Mouse (Mus musculus): ENCODE data around the gene Brca1.
"Not testable (repeated sequence)": the region's sequence is repeated elsewhere in the genome, so short reads cannot be mapped to it uniquely, and the experiment has no call there.

The Brca1 gene

DNA sequence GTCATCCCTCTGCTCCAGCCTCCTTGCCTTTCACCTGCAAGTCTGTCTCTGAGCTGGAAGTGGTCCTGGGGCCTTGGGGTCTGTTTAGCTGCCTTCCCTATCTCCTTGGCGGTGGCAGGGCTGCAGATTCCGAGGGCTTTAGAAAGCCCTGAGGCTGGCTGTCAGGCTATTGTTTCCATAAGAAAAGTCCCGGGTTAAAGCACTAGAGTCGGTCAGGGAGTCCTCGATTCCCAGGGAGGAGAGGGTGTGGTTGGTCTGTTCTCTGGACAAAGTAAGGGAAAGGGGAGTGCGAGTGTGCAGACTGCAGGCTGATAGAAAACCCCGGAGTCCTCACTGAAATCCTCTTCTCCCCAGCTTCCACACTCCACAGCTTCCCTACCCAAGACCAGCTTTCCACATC, 81.5 kb downstream of the Brca1 start:
- peak; percentile 71 for DNase-seq (ENCODE audit: low read depth, low spot score)

DNA sequence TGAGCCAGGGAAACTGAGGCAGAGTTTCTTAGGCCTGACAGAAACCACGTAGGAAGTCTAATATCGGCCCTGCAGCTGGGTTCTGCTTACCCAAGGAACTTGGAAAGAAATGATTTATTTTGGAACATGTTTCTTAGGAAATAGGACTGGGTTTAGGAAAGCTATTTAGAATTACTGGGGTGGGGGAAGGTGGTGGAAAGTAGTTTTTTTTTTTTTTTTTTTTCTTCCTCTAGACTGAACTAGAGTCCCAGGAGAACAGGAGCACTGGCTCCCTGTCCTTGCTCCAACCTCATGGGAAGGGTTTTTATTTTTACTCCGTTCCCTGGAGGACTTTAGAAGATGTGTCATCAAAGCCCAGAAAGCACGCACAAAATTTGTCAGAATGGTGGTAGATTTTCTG, 82.6 kb downstream of the Brca1 start:
- DNase-seq (ENCODE audit: low read depth, low spot score) = no peak

DNA sequence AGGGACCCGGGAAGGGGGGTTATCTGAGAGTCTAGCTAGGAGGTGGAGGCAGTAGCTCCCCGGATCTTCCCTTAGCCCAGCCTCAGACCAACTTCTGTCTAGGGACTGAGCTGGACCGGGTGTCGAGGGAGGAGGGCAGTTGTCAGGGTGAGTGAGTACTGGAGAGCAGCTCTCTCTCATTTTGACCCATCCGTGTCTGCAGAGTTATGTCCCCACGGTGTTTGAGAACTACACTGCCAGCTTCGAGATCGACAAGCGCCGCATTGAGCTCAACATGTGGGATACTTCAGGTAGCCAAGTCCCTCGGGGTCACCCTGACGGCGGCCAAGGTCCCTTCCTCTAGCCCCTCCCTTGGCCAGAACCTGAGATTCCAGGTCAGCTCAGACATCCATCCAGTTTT, 83.0 kb downstream of the Brca1 start:
- DNase-seq (ENCODE audit: low read depth, low spot score) = no peak

DNA sequence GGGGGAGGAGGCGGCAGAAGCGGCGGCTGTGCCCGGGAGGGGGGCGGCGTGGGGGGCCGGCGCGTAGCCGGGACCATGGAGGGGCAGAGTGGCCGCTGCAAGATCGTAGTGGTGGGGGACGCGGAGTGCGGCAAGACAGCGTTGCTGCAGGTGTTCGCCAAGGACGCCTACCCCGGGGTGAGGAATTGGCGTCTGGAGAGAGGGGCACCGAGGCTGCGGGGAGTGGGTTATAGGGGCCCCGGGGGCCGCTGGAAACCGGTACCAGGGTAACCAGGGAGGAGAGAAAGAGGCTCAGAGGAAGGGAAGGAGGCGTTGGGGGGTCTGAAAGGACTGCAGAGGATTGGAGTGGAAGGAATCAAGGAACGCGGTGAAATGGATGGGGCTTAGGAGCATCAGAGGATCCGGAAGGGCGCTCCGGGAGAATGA, 83.5 kb downstream of the Brca1 start:
- no peak for DNase-seq (ENCODE audit: low read depth, low spot score)

DNA sequence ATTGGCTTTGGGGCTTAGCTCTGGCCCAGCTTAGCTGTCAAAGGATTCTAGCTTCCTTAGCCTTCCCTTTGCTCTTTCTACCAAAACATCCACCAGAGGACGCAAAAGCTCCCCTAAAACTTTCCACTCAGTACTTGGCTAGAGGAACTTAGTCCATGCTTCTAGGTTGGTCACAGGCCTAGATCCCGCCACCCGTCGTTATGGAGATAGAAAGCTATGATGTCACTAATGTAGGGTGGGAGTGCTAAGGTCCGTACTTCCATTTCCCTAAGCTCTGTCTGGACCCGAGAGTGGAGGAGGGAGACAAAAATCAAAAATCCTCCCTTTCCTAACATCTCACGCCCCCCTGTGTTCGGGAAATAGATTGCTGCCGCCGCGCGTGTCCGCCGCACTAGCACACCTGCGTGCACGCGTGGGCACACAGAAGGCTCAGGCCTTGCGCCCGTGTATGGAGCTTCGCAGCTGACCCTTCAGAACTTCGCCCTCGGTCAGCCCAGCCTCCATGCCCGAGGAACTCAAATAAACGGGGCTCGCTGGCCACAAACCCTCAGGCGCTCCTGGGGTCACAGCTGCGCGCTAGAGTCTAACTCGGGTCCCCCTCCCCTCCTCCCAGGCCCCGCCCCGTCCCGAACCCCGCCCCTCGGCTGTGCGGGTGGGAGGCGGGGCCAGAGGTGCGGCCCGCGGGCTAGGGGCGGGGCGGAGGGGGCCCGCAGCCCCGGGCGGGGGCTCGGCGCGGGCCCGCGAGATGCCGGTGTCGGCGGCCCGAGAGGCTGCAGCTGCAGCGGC, 84.1 kb downstream of the Brca1 start:
- peak; percentile 86 for DNase-seq (ENCODE audit: low read depth, low spot score)

DNA sequence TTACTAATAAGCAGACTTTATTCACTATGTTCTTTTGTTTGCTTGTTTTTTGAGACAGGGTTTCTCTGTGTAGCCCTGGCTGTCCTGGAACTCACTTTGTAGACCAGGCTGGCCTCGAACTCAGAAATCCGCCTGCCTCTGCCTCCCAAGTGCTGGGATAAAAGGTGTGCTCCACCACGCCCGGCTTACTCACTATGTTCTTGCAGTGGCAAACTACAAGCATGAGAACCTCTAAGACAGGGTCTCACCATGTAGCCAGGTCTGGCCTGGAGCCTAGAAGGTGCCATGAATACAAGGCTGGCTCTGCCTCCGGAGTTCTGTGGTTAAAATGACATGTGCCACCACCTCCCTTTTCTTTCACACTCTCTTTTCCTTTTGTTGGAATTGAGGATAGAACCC, 85.2 kb downstream of the Brca1 start:
- not testable (repeated sequence) for DNase-seq (ENCODE audit: low read depth, low spot score)

DNA sequence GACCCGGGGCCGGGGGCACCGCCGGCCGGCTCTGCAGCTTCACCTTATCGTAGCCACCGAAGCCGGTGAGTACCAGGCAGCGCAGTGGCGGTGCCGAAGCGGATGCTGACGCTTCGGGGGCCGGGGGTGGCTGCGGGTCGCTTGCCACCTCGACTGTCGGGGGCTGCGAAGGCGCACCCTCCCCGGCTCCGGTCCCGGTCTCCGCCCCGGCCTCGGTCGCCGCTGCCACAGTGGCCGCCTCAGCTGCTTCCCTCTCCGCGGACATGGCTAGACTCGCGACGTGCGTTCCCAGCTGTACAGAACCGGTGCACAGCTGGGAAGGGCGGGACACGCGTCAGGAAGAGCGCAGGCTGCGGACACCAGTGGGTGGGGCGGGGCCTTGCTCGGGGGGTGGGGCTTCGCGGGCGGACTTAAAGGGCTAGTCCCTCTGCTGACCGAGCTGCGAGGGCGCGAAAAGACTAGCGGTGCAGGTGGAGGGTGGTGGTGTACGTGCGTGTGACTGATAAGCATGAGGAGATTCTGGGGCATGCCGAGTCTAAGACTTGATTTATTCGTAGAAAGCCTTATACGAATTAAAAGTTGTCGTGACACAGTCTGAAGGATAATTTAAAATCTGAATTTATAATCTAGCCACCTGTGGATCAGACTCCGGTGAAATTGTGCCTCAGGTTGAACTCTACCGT, 85.7 kb downstream of the Brca1 start, which contains the start of gene Vat1:
Vat1 (minus strand) TSS at position 362 of the 683 bp plus-strand sequence.
- peak; percentile 76 for DNase-seq (ENCODE audit: low read depth, low spot score)

DNA sequence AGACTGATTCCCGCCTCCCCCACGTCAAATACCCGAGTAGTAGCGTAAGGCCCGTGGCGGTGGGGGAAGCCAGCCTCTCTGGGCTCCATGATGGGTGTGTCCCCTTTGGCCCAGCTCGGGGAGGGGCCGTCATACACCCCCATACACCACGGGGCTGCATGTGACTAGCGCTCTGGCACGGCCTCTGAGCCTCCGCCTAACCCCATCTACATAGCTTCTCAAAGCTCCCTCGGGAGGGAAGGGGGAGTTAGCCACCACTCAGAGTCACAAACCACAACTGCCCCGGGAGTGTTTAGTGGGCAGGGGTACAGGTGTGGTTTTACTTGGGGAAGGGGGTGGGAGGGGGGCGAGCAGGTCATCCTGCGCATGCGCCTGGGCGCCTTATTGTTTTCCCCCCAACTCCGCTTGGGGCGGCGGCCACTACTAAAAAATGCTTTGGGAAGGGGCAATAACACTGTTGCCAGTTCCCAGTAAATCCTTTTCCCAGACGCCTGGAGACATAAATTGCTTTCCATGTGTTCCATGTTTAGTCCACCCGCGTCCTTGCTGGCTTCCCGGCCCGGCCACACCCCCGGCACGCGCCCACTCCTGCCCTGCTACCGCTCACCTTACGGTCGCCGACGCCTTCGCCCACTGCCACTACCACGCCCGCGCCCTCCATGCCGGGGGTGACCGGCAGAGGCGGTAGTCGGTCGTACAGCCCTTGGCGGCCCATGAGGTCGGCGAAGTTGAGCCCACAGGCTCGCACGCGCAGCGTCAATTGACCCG, 86.5 kb downstream of the Brca1 start:
- DNase-seq (ENCODE audit: low read depth, low spot score) = peak; percentile 88

DNA sequence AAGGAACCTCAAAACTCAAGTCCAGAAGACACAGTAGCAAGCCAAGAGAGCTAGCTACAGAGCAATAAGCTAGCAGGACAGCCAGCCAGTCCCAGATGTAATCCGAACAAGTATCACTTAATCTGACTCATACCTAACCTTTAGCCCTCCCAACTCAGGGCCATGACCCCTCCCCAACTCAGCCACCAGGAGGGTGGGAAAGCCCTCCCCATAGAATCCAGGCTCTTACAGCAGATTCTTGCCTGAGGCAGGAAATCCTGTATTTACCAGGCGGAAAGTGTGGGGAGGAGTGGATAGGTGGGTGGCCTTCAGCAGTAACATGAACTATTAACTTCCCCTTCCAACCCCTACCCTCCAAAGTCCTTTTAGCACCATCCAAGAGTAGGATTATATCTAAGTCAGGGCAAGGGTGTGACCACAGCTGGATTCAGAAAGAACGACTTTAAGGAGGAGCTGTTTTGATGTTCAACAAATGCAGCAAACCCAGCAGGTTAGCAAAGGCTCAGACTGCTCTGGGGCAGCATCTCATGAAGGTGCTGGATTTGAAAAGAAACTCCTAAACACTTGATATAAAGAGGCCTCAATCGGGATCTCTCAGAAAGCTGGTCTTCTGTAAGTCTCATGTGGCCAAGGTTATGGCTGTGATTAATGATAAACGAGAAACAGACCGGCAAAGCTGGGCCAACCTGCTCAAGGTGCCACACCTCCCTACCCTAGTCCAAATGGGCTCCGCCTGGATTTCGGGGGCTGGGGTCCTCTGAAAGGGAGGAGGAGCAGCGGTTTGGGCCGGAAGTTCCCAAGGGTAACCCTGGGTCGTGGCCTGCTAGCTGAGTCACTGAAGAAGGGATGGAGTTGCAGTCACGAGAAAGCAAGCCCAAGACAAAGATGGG, 87.3 kb downstream of the Brca1 start, which contains the start of gene Rnd2:
Rnd2 (plus strand) TSS at position 789 of the 890 bp plus-strand sequence.
- peak; percentile 68 for DNase-seq (ENCODE audit: low read depth, low spot score)

DNA sequence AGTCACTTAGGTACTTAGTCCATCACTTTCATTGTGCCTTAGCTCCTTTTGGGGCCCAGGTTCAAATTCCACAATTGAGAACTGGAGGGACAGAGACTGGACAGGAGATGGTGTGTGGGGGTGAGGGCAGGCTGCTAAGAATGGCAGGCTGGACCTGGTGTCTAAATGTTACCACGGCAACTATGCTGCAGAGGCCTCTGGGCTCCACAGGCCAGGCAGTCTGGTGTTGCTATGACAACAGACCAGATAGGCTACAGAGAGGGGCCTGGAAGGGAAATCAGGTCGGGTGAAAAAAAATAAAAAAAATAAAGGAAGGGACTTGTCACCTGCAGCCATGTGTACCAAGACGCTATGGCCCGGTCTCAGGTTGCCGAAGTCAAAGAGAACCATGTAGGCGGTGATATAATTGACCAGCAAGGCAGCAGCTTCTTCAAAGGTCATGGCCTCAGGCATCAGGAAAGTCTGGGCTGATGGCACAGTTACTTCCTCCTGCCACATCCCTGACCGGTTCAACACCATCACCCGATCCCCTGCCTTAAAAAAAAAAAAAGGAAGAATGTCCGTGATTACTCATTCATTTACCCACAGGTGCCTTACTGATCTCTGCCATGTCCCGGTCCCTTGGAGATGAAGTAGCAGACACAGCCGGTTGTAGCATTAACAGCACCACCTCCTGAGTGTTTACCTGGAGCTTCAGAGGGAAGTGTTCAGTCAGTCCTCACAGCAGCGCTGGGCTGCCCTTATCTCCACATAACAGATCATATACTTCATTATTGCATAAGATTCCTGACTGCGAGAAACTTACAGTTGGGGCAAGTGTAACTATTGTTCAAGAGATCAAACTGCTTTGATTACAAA, 88.9 kb downstream of the Brca1 start:
- DNase-seq (ENCODE audit: low read depth, low spot score) = no peak

DNA sequence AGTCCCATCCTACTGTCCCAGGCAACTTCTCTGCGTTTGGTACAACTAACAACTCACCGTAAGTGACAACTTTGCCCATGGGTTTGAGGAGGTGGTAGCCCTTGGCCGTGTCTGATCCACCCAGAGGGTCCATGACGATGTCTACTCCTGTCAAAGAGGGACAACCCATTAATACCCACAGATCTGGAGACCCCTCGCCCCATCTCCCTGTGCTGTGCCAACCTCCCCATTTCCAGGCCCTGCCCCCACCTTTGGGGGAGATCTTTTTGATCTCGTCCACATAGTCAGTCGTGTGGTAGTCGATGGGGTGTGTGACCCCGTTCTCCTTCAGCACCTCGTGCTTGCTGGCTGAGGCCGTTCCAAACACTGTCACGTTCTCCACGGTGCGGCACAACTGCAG, 89.6 kb downstream of the Brca1 start:
- no peak for DNase-seq (ENCODE audit: low read depth, low spot score)

DNA sequence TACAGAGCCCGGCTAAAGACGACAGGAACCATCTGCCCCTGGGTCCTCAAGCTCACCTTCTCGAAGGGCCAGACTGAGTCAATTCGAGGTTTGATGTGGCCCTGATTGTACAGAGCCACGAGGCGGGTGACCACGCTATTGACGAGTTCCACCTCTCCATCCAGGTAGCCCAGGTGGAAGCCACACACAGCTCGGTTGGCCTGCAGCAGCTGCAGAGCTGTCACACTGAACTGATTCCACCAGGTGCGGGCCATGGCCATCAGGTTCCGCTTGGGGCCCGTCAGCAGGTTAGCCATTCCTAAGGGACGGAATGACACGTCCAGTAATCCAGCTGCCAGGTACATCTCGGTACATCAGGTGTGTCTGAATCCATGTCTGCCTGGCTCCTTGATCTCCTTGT, 91.4 kb downstream of the Brca1 start:
- no peak for DNase-seq (ENCODE audit: low read depth, low spot score)

DNA sequence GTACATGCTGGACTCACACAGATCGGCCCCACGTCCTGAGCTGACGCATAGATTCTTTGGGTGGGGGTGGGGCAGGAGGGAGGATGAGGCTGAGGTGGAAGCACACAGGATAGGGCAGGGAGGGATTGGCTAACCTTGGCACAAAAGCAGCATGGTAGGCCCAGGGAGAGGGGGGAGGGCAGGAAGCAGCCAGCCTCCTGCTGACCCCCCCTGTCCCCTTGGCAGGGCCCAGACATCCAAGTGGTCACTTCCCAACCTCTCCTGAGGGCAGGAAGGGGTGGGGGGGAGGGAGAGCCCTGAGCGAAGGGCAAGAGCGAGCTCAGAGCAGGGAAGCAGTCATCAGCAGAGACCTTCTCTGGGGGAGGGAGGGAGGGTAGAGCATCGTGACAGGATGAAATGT, 92.0 kb downstream of the Brca1 start:
- no peak for DNase-seq (ENCODE audit: low read depth, low spot score)

DNA sequence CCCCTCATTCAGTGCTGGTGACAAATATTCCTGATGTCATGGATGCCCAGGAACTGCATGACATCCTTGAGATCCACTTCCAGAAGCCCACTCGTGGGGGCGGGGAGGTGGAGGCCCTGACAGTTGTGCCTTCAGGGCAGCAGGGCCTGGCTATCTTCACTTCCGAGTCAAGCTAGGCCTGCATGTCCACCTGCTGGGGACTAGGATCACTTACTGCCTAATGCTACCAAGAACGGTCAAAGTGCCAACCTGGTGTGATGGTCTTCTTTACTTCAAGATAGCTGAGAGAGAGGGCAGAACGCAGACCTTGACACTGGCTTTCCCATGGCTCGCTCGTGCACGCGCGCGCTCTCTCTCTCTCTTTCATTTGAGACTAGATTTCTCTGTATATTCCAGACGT, 93.5 kb downstream of the Brca1 start:
- no peak for DNase-seq (ENCODE audit: low read depth, low spot score)

DNA sequence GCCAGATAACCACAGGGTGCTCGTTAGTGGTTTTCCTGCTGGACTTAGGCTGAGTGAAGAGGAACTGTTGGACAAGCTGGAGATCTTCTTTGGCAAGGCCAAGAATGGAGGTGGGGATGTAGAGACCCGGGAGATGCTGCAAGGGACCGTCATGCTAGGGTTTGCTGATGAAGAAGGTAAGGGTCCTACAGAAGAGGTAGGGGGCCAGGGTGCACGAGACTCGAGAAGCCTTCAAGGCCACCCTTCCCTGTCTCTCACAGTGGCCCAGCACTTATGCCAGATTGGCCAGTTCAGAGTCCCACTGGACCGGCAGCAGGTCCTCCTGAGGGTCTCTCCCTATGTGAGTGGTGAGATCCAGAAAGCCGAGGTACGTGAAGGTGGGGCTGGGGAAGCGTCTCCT, 94.1 kb downstream of the Brca1 start:
- no peak for DNase-seq (ENCODE audit: low read depth, low spot score)

DNA sequence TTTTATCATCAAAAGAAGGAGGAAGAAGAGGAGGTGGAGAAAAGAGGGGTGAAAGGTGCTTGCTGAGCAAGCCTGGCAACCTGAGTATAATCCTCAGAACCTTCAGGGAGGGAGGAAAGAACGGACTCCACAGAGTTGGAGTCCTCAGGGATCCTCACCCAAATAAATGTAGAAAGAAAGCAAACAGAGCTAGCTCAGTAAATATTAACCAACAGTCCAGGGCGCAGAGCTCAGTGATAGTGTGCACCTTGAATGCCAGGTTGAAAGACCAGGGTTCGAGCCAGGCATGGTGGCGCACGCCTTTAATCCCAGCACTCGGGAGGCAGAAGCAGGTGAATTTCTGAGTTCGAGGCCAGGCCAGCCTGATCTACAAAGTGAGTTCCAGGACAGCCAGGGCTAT, 96.1 kb downstream of the Brca1 start:
- no peak for DNase-seq (ENCODE audit: low read depth, low spot score)

DNA sequence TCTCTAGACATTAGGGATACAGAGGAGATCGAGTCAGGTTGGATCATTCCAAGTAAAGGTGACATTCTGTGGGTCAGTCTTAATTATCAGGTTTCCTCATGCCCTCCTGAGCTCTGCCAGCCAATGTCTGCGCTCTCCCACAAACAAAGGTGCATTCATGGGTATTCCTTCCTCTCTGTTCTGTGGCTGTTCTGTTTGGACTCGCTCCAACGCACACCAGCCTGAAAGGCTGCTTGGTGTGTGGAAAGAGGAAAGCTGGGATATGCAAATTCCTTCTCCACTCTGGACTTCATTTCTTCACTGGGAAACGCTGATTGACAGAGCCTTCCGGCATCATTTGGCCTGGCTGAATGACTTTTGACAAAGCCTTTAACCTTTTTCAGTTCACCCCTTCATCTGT, 97.1 kb downstream of the Brca1 start:
- no peak for DNase-seq (ENCODE audit: low read depth, low spot score)

DNA sequence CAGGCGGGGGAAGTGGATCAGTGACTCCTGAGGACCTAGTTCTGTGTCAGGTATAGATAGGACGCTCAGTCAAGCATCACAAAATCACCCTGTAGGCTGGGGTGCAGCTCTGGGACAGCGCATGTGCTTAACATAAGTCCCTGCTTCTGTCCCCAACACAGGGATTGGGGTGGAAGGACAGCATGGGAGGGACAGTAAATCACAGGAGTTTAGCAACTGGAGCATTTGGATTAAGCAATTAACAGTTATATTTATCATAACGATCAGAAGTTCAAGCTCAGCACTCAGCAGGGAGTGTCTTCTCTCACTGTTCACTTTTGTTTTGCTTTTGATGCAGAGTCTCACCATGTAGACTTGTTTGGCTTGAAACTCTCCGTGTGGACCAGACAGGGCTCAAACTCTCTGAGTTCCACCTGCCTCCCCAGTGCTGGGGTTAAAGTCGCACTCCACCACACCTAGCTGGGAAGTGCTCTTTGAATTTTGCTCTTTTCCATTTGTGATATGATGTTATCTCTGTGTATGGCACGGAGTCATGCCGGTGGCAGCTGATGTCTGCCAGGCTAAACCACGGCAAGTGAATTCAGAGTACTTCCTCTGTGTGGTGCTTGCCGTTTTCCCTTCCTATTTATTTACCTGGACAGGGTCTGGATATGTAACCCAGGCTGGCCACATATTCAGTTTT, 99.5 kb downstream of the Brca1 start:
- DNase-seq (ENCODE audit: low read depth, low spot score) = no peak

DNA sequence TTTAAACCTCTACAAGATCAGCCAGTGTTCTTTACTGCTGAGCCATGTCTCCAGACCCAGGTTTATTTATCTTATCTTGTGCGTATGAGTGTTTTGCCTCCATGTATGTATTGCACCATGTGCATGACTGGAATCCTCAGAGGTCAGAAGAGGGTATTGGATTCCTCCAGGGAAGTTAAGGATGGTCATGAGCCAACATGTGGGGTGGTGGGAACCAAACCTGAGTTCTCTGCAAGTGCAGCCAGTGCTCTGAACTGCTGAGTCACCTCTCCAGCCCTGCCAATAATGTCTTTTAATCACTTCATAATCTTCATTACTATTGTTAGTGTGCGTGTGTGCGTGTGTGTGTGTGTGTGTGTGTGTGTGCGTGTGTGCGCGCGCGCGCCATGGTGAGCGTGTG, 100.2 kb downstream of the Brca1 start:
- no peak for DNase-seq (ENCODE audit: low read depth, low spot score)

DNA sequence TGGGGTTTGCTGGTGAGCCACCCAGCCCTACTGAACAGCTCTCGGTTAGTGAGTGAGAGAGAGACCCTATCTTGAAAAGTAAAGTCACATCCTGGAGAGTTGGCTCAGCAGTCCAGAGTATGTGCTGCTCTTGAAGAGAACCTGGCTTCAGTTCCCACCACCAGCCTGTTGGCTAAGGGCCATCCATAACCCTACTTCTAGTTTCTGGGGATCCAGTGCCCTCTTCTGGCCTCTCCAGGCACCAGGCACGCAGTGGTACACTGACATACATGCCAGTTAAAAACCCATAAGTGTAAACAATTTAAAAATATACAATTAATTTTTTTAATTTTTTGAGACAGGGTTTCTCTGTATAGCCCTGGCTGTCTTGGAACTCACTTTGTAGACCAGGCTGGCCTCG, 101.4 kb downstream of the Brca1 start:
- peak; percentile 56 for DNase-seq (ENCODE audit: low read depth, low spot score)
